Mouse (Mus musculus) embryonic fibroblast, embryonic 13.5 days (primary cell): Measurements from ENCODE around the gene Psmb7.

Experiments used
- CTCF ChIP-seq: IDR thresholded peaks from 2 replicates; pipeline ENCODE4 v1.5.1; 2011; ENCODE audit warnings: mild to moderate bottlenecking, control low read depth, low read length, moderate library complexity, borderline replicate concordance; ENCODE audit not compliant: insufficient read depth
- POLR2A ChIP-seq: IDR thresholded peaks from 2 replicates; pipeline ENCODE4 v1.6.1; 2011; ENCODE audit warnings: low read depth, mild to moderate bottlenecking, control low read depth, low read length, moderate library complexity

- no peak for TF ChIP-seq POLR2A
- TF ChIP-seq CTCF = no peak
Measured at GRCm38 (mm10) chr2:38607716-38608115, 36.2 kb downstream of the Psmb7 start.
